Mouse (Mus musculus) right cerebral cortex, postnatal 4 days (tissue): Measurements from ENCODE around the gene Kcng4.

ENCODE experiments used
- DNase-seq: peaks from one replicate; pipeline ENCODE4 v3.0.0-alpha.2; 2022

Gene Kcng4

DNA sequence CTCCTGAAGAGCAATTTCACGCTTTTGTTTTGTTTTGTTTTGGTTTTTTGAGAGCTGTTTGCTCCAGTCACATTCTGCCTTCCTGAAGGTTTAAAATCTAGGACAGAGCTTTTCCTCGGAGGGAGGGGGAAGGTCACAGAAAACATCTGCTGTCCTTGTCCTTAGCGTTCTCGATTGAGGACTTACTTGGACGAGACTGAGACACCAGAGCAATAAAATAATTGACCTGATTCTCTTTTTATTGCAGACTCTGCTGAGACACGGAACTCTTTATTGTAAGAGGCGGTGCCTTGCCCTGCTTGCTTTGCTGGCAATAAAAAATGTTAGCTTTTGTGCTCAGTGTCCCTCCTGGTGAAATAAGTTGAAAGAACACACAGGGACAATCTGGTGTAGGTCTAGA lies 4.3 kb upstream of the Kcng4 start:
- DNase-seq: no peak

GRCm38 (mm10) chr8:119638261-119638660 lies 2.8 kb upstream of the Kcng4 start:
- no peak for DNase-seq

DNA sequence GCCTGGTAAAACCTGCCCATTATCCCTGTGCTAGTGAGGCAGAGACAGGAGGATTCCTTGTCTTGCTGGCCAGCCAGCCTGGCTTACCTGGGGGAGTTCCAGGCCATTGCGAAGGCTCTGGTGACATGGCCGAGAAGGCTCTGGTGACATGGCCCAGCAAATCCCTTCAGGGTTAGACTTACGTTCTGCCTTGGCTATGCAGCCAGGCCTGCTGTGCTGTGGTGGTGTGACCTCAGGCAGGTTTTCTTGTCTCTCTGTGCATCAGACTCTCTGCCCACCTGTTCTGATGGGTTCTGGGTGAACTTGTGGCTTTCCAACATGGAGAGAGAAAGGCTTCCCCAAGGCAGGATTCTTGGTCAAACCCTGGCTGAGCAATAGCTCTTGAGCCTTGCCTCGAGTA lies 1.9 kb upstream of the Kcng4 start:
- DNase-seq: no peak

- no peak for DNase-seq
These were observed 1.3 kb upstream of the Kcng4 start for GRCm38 (mm10) chr8:119636766-119637165.

DNA sequence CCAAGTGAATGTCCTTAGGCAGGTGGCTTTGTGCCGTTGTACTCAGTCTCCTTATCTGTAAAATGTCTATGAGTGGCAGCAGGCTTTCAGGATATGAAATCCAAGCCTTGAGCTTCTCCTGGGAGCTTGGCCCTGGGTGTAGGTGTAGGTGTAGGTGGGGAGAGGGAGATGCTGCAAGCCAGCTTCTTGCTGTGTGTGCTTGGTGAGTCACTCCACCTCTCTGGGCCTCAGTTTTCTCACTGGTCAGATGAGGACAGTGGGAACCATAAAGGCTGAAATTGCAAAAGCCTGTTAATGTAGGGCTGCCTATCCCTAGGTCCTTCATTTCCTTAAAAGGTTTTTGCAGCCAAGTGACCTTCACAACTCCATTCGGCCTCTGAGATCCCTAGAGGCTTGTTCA lies 478 bp upstream of the Kcng4 start:
- DNase-seq: no peak

GRCm38 (mm10) chr8:119634616-119635336 lies 704 bp downstream of the Kcng4 start:
- DNase-seq: no peak

GRCm38 (mm10) chr8:119632909-119633308 lies 2.6 kb downstream of the Kcng4 start:
- DNase-seq: no peak

GRCm38 (mm10) chr8:119632246-119632645 lies 3.2 kb downstream of the Kcng4 start:
- no peak for DNase-seq

GRCm38 (mm10) chr8:119630841-119631240 lies 4.6 kb downstream of the Kcng4 start:
- DNase-seq: no peak

DNA sequence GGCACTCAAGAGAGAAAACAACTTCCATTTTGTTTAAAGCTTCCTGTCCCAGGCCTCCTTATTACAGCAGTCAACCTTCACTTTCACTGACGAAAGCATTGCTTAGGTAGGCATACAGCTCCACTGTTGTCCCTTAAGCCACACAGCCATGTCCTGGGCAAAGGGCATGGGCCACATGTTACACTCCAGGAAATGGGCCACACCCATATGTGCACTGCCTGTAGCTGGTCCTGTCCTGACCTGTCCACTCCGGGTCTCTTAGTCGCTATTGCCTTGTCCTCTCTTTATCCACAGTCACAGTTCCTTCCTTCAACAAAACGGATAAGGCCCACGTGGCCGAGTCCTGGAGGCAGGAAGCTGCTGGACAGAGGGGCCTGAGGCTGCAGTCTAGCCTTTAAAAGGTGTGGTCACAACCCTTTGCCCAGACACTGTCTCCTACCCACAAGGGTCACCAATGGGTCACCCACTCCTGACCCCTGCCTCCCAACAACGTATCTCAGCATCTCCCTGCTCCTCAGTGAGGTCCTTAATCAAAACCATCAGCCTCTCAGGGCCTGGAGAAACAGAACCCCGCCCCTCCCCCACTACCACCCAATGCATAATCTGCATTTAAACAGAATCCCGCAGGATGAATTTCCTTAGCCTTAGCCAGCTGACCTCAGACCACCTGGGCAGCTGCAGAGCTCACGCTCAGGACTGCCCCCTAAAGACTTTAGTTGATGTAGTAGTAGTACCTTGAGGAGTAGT lies 7.7 kb downstream of the Kcng4 start:
- DNase-seq: no peak

DNA sequence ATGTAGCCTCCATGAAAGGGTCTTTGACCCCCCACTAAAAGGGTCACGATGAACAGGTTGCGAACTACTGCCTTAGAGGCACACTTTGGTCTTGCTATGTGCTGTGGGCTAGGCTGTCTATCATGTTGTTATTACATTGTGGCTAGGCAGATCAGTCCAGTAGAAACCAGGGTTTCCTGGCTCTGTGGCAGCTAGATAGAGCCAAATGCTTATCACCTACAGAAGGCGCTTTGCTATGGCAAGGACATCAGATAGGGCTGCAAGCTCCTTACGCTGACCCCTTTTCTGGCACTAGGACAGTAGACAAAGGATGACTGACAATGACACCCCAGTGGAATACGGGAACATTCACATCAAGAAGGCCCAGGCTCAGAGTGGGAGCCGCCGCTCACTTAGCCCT lies 8.3 kb downstream of the Kcng4 start:
- DNase-seq: no peak

DNA sequence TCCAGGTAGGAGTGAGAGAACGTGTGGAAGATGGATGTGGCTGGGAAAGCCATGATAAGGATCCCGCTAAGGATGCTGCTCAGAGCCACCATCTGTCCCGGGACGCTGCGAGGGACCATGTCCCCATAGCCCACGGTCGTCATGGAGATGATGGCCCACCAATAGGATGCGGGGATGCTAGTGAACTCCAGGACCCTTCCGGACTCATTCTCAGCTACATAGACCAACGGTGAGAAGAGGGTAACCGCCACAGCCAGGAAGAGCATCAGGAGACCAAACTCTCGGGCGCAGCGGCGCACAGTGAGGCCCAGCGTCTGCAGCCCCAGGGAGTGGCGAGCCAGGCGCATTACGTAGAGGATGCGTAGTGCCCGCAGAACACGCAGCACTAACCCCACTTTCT lies 9.7 kb downstream of the Kcng4 start:
- no peak for DNase-seq

DNA sequence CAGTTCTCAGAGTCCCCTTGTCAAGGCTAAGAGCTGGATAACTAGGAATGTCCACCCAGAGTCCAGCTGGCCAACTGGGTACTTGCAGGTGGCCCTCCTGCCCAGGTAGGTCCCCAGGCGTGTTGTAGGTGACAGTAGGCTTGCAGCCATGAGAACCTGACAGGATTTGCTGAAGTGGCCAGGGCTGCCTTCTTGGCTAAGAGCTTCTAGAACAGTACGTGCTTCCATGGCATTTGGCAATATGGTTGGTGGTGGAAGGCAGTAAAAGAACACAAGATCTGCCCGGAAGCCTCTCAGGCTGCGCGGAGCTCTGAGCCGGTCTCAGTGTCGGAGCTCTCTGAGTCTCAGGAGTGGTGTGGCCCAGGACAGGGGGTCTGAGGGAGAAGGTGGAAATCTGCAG lies 10.6 kb downstream of the Kcng4 start:
- DNase-seq: no peak

DNA sequence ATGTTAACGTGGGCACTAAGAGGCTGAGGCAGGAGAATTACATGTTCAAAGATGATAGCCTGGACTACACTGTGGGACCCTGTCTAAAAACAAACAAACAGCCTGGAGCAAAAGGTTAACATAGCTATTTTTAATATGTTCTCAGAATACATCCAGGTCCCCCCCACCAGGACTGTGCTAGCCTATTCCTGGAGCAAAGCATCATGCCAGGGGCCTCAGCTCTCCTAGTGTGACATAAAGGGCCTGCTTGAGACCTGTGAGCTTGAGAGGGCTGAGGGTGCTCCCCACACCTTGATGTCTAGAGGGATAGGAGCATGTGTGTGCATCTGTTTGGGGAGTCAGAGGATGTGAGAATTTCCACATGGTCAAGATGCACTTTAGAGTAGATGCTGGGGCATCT lies 11.7 kb downstream of the Kcng4 start:
- DNase-seq: no peak

DNA sequence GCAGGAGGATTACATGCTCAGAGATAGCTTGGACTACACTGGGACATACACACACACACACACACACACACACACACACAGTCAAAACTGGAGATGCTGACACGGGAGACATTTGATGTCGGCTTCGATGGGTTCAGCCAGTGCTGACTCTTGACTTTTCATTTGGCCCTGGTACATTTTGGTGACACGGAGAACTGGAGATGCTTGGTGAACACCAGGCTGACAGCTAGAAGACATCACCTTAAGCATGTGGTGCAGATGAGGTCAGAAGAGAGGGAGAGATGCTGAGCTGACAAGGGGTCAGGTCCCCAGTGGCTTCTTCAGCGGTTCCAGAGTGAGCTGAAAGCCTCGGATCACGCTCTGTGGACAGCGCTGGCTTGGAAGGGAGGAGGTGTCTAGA lies 12.4 kb downstream of the Kcng4 start:
- DNase-seq: no peak

GRCm38 (mm10) chr8:119622555-119622954 lies 12.9 kb downstream of the Kcng4 start:
- DNase-seq: no peak

GRCm38 (mm10) chr8:119620848-119621465 lies 14.5 kb downstream of the Kcng4 start:
- DNase-seq: no peak

GRCm38 (mm10) chr8:119620116-119620840 lies 15.2 kb downstream of the Kcng4 start:
- DNase-seq: no peak

DNA sequence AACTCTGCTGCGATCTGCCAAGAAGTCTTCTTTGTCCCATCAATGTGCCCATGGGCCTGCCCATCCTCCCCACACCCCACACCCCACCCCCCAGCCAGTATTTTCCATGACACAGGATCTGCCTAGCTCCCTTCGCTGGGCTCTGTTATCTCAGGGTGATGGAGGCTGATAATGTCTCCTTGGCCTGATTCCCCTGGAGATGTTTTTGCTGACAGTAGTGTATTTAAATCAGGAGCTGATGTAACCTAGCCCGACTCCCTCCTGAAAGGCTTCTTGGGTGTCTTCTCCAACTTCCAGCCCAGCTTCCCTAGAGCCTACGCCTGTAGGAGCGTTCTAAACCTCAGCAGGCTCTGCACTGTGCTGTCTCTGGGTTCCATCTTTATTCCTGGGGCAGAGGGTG lies 16.6 kb downstream of the Kcng4 start:
- no peak for DNase-seq

- no peak for DNase-seq
These were observed 17.9 kb downstream of the Kcng4 start for GRCm38 (mm10) chr8:119617586-119617985.

DNA sequence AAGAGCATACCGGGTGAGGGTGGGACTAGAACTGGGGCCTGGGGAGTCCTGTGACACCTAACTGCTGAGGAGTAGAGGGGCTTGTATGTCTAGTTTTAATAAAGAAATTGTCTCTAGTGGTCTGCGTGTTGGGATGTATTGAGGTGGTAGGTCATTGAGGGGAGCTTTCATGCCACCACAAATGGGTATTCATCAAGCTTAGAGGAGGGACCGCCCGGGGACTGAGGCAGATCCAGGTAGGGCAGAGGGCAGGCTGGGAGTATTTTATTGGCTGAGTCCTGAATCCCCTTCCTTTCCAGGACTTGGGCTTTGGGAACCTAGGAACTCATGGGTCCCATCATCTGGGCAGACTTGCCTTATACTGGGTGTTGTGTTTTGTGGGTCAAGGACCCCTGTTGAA lies 18.7 kb downstream of the Kcng4 start:
- DNase-seq: no peak

DNA sequence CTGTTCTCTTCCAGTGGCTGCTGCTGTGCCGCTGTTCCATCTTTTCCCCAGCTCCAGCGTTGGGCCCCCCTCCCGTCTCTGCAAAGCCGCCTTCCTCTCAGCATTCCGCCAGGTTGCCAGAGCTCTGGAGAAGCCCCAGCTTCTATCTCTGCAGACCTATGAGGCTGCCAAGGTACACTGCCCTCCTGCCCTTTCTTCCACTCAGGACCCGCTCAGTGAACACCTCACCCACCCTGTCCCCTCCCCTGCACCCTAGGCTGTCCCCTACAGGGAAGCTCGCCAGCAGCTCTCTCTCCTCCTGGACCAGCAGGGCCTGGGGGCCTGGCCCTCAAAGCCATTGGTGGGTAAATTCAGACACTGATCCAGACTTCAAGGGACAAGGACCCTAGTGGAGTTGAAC lies 19.1 kb downstream of the Kcng4 start:
- no peak for DNase-seq

- DNase-seq: no peak
These were observed 20.4 kb downstream of the Kcng4 start for GRCm38 (mm10) chr8:119615096-119615495.

DNA sequence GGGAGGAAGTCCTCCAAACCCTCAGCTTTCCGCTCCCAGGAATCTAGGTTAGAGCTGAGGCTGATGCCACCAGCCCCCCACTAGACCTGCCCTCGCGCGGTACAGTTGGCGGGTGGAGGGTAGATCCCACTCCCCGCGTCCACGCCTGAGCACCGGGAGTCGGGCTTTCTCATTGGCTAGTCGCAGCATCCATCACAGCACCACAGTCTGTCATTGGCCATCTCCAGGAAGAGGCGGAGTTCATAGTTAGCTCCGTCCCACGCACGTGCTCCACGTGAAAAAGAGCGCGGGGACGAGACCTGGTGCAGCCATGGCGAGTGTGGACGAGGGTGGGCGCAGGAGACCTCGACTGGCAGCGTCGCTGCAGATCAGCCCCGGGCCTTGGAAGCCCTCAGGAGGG lies 23.0 kb downstream of the Kcng4 start, which contains the start of gene Adad2:
Gene Adad2, plus strand, starts transcription at position 277 of the 400 bp plus-strand sequence.
- DNase-seq: no peak
